Mouse (Mus musculus) liver, adult 2 months (tissue): ENCODE measurements at regions not wholly inside any gene's neighbourhood (a gene's known extent, or its start where the extent isn't known, plus 50 kb on each side); places are given as distances from the start of the nearest gene placed in this dataset.

ENCODE experiments used
- CTCF ChIP-seq: fragments of 200-500 bp; IDR thresholded peaks from 2 replicates; pipeline ENCODE4 v1.5.1; 2011; ENCODE audit warnings: low read depth, low read length, control low read depth
- POLR2A ChIP-seq: fragments of 200-500 bp; IDR thresholded peaks from 2 replicates; pipeline ENCODE4 v1.6.1; 2011; ENCODE audit warnings: low read length, control low read depth; ENCODE audit not compliant: insufficient read depth; ENCODE audit errors: extremely low read depth

DNA sequence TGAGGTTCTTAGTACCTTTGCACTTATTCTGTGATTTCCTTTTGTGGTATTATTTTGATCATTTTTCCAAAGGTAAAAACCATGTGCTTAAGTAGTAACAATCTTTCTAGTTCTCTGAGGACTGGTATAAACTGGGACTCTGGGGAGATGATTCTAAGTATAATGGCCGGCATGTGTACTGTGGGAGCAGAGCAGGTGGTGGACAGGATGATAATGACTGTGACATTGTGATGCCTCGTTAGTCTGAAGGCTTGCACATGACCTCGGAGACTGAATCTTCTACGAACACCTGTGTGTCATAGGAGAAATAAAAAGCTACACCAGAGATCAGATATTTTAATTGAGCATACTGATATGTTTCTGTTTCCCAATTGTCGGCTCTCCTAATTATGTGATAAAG, 276.4 kb downstream of the Hsfy2 start:
- TF ChIP-seq CTCF (no peak), POLR2A (no peak)
